30 mouse cellular contexts compared by ENCODE assay signal in genomic region chr2:73302722-73303121, GRCm38 (mm10). TPM values are rescaled to one million over a fixed set of nuclear protein-coding genes. Genes with fewer than 3 reads are reported as not detected.
"Had no signal": no experiment of that assay in that cellular context is flagged by ENCODE, and none has a peak within 500 bp of the region (broad histone marks: within the 10 kb centered on the region; RNA-seq: fewer than 3 reads in every experiment).

No protein-coding gene starts in this region.

- ATAC-seq: hindbrain, postnatal 0 days; intestine, embryonic 16.5 days had no signal

- H3K4me2 ChIP-seq: heart, embryonic 11.5 days; heart, embryonic 13.5 days; heart, embryonic 15.5 days; hindbrain, embryonic 13.5 days; hindbrain, embryonic 15.5 days; limb, embryonic 12.5 days had no signal

- H3K9ac ChIP-seq: heart, embryonic 13.5 days; heart, embryonic 15.5 days; hindbrain, embryonic 13.5 days; hindbrain, embryonic 15.5 days; limb, embryonic 12.5 days had no signal

- H3K4me3 ChIP-seq: heart, adult 2 months; heart, embryonic 13.5 days; heart, embryonic 15.5 days; hindbrain, embryonic 13.5 days; hindbrain, embryonic 15.5 days; layer of hippocampus, adult 2 months; left cerebral cortex, adult 2 months; limb, embryonic 10.5 days; limb, embryonic 12.5 days had no signal

- H3K9me3 ChIP-seq: heart, embryonic 13.5 days; heart, embryonic 15.5 days; hindbrain, embryonic 13.5 days; hindbrain, embryonic 15.5 days; limb, embryonic 10.5 days; limb, embryonic 12.5 days had no signal

- DNase-seq: gastrocnemius, postnatal 14 days; gastrocnemius, postnatal 36 days; heart, adult 11 months; heart, adult 2 months; heart, postnatal 14 days; heart, postnatal 36 days; kidney, adult 11 months; kidney, adult 2 months; kidney, adult 9 months; kidney, postnatal 10 days; kidney, postnatal 25 days; kidney, postnatal 4 days had no signal

- H3K27me3 ChIP-seq: heart, embryonic 13.5 days; heart, embryonic 15.5 days; hindbrain, embryonic 13.5 days; hindbrain, embryonic 15.5 days; limb, embryonic 12.5 days had no signal

- H3K27ac ChIP-seq: heart, adult 2 months; heart, embryonic 13.5 days; heart, embryonic 15.5 days; hindbrain, embryonic 13.5 days; hindbrain, embryonic 15.5 days; hindbrain, postnatal 0 days; layer of hippocampus, adult 2 months; left cerebral cortex, adult 2 months; limb, embryonic 10.5 days; limb, embryonic 12.5 days had no signal

- H3K4me1 ChIP-seq: heart, embryonic 13.5 days; heart, embryonic 15.5 days; hindbrain, embryonic 13.5 days; hindbrain, embryonic 15.5 days; limb, embryonic 10.5 days; limb, embryonic 12.5 days had no signal

RNA-seq across cellular contexts. Expression of gene Sp9, which starts 31.0 kb away (rescaled TPM):
- total RNA-seq: gastrocnemius, adult 18-20 months; gastrocnemius, adult 8-10 months; gastrocnemius, postnatal 14 days; gastrocnemius, postnatal 36 days; heart, adult 2 months; heart, postnatal 14 days; heart, postnatal 36 days; hematopoietic stem cell, adult 5-6 weeks had no signal
- polyA plus RNA-seq: gonadal fat pad, adult 2 months; heart, adult 2 months; heart, embryonic 13.5 days; heart, embryonic 15.5 days; heart, postnatal 0 days; intestine, embryonic 14.5 days; intestine, embryonic 16.5 days; kidney, adult 2 months; kidney, embryonic 16.5 days had no signal
